Mouse (Mus musculus): Measurements from ENCODE around the gene Mgmt.

Gene Mgmt

DNA sequence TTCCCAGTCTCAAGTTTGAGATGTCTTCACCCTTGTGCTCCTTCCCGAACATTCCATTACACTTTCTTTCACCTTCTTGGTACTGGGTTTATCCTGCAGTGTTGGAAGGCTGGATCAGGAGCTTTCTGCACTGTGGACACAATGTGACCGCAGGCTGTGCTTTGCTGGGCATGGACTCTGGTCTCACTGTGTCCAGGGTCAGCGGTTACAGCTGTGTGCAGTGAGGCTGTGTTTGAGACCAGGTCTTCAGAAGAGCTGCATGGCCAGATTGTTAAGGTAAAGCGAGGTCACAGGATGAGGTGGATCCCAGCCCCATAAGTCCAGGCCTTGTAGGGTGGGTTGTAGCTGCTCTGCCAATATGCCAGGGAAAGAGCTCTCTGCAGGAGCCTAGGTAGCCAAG is 18.5 kb downstream of the Mgmt start:
- no peak for DNase-seq (ENCODE audit: low spot score)

DNA sequence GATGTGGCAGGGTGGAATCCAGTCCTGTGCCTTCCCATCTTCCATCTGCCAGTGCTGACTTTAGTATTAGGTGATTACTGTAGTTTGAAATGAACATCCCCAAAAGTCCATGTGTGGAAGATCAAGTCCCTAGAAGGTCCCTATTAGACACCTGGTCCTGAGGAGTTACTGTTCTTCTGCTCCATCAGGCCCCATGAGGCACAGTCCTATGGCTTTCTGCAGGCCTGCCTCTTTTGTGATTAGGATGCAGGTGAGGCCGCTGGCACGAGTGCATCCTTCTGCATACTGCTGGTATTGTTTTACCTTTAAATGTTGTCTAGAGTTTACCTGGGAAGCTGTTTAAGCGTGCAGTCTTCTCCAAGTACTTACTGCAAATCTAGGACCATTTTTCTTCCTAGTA is 21.6 kb downstream of the Mgmt start:
- no peak for DNase-seq (ENCODE audit: low spot score)

DNA sequence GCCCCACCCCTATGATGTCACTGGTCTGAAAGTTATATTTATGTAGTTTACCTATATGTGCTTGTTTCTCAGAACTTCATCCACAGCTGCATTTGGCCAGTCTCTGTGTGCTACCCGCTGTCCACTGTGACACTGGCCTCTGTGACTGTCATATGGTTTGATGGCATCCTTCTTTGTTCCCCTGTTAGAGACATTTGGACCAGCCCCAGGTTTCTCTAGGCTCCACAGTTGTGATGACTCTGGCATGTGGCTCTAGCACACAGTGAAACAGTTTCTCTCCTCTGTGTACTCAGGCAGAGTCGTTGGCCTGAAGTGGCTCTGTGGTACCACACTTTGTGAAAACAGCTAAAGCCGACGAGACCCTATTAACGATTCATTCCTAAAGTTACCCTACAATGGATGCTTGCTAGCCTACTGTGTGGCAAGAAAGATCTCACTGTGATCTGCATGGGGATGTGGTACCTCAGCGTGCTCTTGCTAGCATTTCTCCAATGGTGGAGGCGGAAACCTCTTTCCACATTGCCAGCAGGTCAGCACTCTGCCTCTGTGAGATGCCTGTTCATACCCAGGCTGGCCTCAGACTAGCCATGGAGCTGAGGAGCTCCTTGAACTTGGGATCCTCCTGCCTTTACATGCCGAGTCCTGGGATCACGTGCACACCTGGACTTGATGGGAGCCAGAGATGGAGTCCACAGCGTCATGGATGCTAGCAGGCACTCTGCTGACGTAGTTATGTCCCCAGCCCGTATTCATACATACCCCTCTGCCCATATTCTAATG is 26.8 kb downstream of the Mgmt start:
- no peak for DNase-seq (ENCODE audit: low spot score)

DNA sequence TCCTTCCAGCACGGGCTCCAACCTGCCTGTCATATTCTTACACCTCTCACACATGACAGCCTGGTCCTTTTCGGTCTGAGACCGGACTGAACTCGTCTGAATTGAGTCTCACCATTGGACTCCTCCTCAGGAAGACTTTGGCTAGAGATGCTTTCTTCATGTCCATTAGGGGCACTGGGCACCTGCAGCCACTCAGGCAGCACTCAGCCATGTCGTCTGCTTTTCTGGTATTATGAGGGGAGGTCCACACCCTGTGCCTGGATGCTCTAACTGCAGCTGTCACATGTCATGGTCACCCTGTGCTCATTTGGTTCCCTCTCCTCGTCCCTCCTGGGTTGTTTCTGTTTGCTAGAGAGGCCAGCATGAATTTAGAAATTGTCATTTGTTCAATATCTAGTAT is 27.8 kb downstream of the Mgmt start:
- no peak for DNase-seq (ENCODE audit: low spot score)

DNA sequence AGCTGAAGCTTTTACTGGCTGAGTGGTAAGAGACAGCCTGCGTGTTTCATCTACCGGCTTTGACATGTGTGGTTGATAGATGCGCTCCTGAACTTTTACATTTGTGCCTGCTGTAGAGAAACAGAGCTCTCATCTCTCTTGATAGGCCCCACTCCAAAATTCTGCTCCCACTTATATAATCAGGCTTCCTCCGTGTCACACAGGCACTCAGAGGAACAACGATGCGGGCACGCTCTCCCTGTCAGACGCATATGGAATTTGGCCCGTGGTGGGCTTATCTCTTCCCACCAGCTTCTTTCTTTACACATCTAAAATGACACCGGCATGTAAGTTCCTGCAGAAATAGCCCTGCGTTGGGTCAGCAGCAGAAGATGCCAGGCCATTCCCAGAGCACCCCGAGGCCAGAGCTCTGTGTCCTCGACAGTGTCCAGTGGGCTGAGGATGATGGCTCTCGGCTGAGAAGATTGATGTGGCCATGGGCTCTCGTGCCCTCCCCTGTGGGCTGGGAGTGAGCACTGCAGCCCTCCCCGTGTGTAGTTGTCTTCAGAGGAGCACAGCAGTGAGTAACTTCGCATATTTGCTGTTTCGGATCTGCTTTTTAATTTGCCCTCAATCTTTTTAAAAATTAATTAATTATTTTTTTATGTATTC is 30.3 kb downstream of the Mgmt start:
- no peak for DNase-seq (ENCODE audit: low spot score)

DNA sequence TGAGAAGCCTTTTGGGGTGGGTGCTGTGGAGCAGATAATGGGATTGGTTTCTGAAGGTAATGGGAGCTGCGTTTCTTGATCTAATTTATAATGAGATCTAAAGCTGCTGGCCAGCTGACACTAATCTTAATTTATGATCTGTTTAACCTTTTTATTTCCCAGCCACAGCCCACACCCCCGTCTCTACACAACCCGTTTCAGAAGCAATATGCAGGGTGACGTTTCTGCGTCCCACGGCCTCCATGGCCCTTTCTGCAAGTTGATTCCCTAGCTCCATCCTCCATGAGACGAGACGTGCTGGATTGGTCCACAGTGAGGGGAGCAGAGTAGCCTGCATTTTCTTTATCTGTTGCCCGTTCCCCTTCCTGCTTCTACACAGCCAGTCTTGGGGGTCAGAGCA is 31.8 kb downstream of the Mgmt start:
- DNase-seq (ENCODE audit: low spot score), result no peak

DNA sequence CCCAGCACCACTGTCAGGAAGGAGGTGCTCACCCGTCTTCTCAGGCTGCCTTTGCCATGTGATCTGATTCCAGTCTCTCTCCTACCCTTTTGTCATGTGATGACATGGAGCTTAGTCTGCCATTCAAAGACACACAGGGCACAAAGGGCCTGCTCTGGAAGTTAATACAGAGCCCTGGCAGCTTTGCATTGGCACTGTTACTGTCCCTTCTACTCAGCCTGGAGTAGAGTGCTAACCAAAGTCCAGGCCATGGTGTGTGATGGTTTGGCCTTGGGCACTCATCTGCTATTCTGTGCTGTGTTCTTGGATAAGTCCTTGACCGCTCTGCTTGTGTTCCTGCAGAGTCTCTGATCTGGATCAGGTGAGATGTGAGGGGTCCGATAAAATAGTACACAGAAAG is 36.0 kb downstream of the Mgmt start:
- no peak for DNase-seq (ENCODE audit: low spot score)

DNA sequence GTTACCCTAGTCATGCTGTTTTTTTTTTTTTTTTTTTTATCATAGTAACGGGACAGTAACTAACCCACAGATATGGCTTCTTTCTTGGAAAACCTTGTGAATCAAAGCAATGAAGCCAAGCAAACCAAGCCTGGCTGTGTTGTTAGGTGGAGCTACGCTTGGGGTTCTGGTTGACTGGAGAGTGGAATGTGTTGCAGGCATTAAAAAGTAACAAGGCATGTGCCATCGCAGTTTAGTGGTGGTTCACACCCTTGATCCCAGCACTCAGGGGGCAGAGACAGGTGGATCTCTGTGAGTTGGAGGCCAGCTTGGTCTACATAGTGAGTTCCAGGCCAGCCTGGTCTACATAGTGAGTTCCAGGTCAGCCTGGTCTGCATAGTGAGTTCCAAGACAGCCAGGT is 39.0 kb downstream of the Mgmt start:
- no peak for DNase-seq (ENCODE audit: low spot score)

DNA sequence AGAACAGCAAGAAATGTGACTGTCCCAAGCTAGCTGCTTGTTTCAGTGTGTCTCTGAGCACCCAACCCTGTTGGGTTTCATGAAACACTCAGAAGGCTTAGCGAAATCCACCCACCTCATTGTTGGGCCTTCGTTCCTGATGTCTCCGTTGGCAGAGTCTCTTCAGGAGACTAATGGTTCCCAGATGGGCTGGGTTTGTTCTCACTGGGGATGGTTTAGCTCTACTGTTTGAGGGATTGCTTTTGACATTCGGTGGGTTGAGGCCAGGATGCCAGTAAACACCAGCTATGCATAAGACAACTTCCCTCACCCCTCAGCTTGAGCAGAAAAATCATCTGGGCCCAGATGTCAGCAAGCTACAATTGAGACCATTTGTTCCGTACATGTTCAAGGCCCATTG is 39.9 kb downstream of the Mgmt start:
- DNase-seq (ENCODE audit: low spot score), result no peak

DNA sequence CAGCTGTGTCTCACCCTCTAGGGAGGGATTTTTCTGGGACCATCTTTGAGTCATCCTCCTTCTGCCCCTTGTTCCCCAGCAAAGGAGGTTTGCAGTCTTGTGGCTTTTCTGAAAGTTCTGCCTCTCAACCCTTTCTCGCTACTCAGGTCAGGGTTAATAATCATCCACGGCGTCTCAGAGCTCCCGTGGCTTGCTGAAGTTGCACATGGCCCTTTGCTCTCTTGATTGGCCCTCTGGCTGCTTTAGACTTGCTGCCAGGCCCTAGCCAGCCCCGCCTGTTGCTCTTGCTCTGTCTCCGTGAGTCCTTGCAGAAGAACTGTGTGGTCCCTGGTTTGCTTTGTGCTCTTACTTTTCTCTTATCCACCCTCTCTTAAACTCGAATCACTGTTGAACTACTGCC is 40.4 kb downstream of the Mgmt start:
- DNase-seq (ENCODE audit: low spot score), result no peak

DNA sequence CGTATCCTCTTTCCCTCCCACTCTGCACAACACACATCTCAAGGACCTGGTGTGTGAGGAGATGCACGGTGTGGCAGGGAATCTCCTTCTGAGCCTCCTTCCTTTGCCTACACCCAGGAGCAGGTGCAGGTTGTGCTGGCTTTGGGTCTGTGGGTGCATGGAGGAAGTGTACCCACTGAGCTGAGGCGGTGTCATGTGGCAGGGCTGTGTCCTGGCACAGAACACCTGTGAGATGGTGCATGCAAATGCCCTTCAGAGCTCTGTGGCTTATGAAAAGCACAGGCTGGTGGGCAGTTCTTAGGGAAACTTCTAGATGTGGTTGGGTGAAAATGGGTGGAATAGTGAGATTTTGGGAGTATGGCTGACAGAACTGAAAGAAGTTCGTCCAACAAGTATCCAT is 44.0 kb downstream of the Mgmt start:
- no peak for DNase-seq (ENCODE audit: low spot score)

DNA sequence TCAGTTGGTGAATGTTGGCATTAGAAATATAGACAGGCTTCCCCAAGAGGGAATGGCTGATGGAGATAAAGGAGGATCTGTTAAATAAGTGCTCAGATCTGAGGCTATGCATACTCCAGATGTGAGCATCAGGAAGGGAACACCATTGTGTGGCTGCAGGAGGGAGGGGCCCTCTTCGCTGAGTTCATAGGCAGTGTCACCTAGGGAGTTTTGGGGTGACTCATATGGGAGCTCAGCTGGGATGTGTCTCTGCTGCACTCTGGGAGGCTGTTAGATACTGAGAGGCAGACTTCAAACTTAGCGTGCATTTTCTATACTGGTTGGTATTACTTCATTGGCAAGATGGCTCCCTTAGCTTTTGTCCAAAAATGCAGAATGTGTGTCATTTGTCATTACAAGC is 48.0 kb downstream of the Mgmt start:
- no peak for DNase-seq (ENCODE audit: low spot score)

DNA sequence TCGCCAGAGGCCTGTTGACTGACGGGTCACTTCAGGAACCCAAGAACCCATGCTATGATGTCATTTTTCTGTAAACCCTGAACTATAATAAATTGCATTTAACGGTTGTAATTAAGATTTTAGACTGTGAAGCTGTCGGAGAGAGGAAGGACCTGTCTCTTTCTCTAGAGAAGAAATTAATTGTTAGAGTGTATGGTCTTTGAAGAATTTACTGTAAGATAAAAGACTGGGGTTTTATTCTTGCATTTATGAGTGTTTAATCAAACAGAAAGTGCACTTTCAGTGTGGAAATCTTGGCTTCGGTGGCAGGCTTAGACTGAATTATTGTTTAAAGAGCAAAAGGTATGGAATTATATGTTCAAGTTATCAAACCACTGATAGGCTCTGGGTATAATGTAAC is 49.5 kb downstream of the Mgmt start:
- no peak for DNase-seq (ENCODE audit: low spot score)

DNA sequence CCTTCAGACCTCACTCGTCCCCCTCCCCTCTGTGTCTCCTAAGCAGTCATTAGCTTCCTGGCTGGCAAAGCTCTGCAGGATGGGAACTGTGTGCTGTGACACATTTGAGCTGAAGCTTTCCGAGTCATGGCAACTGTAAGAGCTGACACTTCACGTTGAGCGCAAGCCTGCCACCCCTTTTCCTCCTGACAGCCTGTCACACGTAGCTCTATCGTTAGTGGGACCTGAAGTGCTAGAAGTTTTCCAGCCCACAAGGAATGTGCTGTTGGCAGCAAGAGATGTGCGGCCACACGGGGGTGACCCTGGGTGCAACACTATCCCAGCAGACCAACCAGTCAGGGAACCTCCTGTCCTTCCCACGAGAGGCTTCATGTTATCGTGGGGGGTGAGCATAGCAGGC is 51.3 kb downstream of the Mgmt start:
- no peak for DNase-seq (ENCODE audit: low spot score)

DNA sequence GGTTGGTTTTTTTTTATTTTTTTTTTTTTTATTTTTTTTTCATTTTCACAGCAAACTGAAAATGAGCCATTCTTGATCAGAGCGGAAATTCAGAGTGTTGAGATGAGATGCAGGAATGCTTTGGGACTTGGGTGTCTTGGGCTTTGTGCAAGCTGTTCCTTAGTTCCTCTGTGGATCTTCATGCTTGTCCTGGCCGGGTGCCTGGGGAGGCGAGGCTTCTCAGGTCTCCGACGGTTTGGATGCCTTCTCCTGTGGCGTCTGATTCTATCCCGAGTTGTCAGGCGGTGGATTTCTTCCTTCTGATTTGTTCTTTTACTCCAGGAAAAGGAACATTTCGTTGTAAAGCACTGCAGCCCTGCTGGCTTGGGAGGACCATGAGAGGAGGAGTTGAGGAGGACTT is 51.7 kb downstream of the Mgmt start:
- DNase-seq (ENCODE audit: low spot score), result no peak

DNA sequence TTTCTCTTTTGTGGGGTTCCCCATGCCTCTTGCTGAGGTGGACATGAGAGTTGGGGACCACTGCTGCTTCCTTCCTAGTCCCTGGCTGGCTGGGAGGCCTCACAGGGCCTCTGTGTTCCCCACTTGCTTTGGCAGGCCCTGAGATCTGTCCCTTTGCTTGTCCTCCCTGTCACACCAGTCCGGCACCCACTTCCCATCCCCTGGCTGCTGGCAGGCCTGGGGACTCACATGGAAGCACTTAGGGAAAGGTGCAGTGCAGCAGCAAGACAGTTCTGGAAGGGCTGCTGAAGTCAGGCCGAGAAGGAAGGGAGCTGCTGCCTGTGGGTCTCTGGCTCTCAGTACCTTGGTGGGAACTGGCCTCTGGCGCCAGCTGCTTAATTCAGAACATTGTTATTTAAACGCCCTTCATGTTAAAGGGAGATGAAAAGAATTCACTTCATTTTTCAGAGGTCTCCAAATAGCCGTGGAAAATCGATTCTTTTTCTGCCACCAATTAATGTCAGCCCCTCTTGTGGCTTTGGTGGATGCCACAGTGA is 53.9 kb downstream of the Mgmt start:
- no peak for DNase-seq (ENCODE audit: low spot score)

DNA sequence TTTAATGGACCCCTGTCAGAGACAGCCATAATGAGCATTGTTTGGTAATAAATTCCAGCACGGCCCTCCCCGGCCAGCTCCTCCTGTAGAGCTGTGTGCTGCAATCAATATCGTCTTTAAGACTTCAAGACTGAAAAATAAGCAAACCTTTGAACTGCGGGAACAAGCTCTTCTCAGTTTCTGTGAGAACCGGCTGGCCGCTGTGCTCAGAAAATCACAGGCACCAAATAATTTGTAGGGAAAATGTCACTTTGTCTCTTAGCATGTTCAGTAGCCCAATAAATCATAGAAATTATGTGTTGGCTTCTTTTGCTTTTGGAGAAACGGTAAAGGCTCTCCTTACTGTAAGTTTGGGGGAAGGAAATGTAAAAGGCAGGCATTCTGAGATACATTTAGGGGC is 58.2 kb downstream of the Mgmt start:
- no peak for DNase-seq (ENCODE audit: low spot score)

DNA sequence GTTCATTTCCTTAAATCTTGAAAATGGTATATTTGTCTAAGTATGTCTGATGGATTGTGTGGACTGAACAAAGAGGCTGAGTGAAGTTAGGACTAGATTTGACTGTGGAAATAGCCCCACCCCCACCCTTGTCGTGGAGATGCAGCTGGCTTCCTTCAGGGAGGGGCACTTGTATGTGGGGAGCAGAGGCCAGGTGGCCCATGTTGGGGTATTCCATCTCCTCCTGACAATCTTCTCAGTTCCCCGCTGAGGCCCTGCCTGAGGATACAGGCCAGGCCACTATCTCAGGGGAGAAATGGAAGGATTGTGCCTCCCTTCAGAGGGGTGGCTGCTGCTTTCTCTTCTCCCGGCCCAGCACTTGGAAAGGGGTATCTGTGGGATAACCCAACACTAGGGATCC is 58.8 kb downstream of the Mgmt start:
- DNase-seq (ENCODE audit: low spot score), result no peak

DNA sequence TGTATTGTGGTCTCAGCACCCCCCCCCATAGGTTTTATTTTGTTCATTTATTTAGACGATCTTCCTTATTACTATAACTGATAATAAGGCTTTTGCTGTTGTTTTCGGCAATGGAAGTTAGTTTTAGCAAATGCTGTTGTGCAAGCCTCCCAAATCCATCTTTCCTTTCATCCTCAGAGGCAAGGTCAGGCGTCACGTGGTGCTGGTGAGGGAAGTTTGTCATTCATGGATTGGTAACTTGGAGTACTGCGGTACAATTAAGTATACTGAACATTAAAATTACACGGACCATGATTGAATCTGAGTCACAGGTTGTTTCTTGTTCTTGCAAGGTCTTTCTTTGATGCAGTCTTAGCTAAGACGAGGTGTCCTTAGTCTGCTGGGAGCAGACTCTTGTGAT is 77.9 kb downstream of the Mgmt start:
- DNase-seq (ENCODE audit: low spot score), result no peak

DNA sequence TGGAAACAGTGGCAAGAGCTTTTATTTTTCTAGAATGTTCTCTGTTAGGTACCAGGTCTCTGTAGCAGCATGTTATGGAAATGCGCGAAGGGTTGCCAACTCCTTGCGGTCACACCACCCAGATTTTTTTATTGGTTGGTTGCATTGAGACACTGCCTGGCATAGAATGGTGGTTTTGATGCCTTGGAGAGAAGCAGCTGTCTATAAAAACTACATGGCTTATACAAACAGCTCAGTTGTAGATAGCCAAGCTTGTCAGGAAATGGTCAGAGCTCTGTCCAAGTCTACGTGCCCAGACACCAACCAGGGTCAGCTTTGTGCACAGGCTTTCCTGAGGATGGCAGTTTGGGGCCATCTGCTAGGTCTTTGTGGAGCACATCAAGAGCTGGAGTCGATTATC is 80.6 kb downstream of the Mgmt start:
- no peak for DNase-seq (ENCODE audit: low spot score)

DNA sequence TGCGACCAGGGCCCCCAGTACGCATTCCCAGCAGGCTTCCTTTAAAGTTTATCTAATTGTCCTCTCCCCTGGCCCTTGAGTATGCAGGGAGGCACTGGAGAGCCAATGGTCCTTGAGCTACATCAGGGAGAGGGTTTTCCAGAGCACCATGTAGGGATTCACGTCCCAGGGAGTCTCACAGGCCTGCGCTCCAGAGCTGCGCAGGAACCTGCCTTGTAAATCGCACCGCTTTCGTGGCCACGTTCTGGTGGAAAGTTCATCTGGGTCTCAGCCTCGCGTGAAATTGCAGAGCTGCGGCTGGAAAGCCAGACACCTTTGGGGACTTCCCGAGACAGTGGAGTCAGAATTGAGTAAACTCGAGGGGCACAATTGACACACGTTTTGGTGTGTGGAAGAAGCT is 103.0 kb downstream of the Mgmt start:
- DNase-seq (ENCODE audit: low spot score), result no peak

DNA sequence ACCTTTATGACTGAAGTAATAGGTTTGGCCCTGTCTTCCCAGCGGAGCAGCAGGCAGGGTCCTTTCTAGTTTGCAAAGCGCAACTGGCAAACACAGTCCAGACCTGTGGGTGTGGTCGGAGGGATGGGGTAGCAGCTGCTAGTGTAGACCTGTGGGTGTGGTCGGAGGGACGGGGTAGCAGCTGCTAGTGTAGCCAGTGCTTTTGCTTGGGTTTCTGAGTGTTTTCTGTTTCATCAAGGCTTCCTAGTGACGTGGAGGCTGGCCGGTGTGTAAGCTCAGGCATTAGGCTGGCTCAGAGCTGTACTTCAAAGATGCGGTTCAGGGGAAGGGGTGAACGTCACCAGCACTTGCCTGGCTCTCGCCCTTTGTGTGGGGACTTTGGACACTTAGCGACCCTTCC is 106.3 kb downstream of the Mgmt start:
- DNase-seq (ENCODE audit: low spot score), result no peak

DNA sequence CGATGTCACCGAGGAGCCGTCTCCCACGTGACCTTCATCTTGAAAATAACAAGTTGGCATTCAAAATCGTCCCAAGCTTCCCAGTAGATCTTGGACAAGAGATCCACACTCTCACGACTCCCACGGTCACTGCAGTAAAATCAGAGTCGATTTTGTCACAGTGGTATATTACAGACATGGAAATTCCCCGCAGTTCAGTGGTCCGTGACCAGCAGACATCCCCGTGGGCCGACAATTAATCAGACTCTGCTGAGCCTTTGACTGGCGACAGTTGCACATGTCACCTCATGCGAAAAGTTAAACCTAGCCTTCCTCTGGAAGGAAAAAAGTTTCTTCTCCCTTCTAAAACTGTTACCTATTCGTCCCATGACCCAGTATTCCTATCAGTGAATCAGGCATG is 106.8 kb downstream of the Mgmt start:
- no peak for DNase-seq (ENCODE audit: low spot score)

DNA sequence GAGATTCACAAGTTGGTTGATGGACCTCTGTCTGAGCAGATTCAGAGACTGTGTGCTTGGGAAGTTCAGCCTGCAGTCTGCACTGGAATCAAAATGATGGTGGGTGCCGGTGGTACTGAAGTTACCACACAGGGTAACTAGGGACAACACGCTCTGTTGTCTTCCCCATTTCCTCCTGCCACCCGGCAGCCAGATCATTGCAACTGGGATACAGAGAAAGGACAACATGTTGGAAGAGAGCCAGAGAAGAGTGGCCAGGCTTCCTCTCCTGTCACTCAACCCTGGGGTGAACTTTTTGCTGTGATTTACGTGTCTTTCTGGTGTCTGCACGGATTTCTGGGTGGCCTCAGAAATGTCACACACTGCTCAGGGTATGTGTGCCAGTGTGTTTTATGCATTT is 107.4 kb downstream of the Mgmt start:
- DNase-seq (ENCODE audit: low spot score), result no peak

Measured in ovary, adult 18-20 months (tissue).